ENCODE assay signal across 12 mouse cellular contexts in the genomic region with DNA sequence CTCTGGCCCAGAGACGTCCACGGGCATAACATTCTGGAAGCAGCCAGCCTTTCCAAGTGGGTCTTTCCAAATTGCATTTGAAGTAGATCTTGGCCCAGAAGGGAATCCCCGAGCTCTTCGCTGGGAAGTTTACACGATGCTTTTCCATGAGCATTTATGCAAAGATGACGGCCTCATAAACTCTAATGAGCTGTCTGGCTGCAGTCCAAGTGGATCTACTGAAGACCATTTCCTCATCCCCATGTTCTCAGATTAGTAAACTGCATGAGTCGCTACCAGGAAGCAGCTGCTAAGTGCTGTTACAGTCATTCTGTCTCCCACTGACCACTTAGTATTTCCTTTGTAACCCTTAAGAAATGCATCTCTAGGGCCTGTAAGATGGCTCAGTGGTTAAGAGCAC. TPM values are rescaled to one million over a fixed set of nuclear protein-coding genes. Genes with fewer than 3 reads are reported as not detected.
DNase-seq lines count a peak whose midpoint lies in the region; ATAC-seq lines count a peak whose summit lies in the region.
"Had no signal": no experiment of that assay in that cellular context is flagged by ENCODE, and none has a peak within 500 bp of the region (broad histone marks: within the 10 kb centered on the region; RNA-seq: fewer than 3 reads in every experiment).

No protein-coding gene starts in this region.

- intact Hi-C loops in heart, postnatal 36 days (cut with DNase I), result loop anchor here (10.0 kb wide), 1 partner anchor 59 kb away; no protein-coding TSS in a partner anchor

- H3K36me3 ChIP-seq in forebrain, embryonic 12.5 days (replicated peaks), result no peaks in the 10 kb centered on the region
- H3K36me3 ChIP-seq: embryonic facial prominence, embryonic 13.5 days; limb, embryonic 13.5 days; midbrain, embryonic 13.5 days had no signal

- 81% methylated on average over 7 of the region's 7 CpGs for WGBS in forebrain, embryonic 12.5 days

- peak; percentile 30 to 38 for DNase-seq in heart, adult 18-20 months
- DNase-seq in heart, postnatal 36 days, result no peak
- DNase-seq in right cerebral cortex, postnatal 4 days, result peak; percentile 41
- no peak for DNase-seq in right cerebral cortex, postnatal 10 days (ENCODE audit: low spot score in 2 of 2)
- peak; percentile 20 to 21 for DNase-seq in kidney, postnatal 36 days
- no peak for DNase-seq in thymus, postnatal 36 days
- no peak for DNase-seq in spleen, postnatal 10 days (ENCODE audit: low spot score in 2 of 2)
- DNase-seq: spleen, adult 18-20 months had no signal

- H3K4me2 ChIP-seq in forebrain, embryonic 12.5 days, result no peak overlapping the region
- H3K4me2 ChIP-seq: embryonic facial prominence, embryonic 13.5 days; limb, embryonic 13.5 days; midbrain, embryonic 13.5 days had no signal

- no peak overlapping the region for H3K27ac ChIP-seq in forebrain, embryonic 12.5 days
- H3K27ac ChIP-seq: embryonic facial prominence, embryonic 13.5 days; limb, embryonic 13.5 days; midbrain, embryonic 13.5 days had no signal

- no peak overlapping the region for H3K9ac ChIP-seq in forebrain, embryonic 12.5 days
- H3K9ac ChIP-seq: embryonic facial prominence, embryonic 13.5 days; limb, embryonic 13.5 days; midbrain, embryonic 13.5 days had no signal

- H3K4me1 ChIP-seq in forebrain, embryonic 12.5 days, result peaks cover 28% of the 10 kb centered on the region

- ATAC-seq in forebrain, embryonic 12.5 days (ENCODE audit: low FRiP score), result no peak
- ATAC-seq: midbrain, embryonic 13.5 days had no signal

- no peak overlapping the region for H3K4me3 ChIP-seq in forebrain, embryonic 12.5 days (replicated peaks)
- H3K4me3 ChIP-seq: embryonic facial prominence, embryonic 13.5 days; limb, embryonic 13.5 days; midbrain, embryonic 13.5 days had no signal

- no peaks in the 10 kb centered on the region for H3K9me3 ChIP-seq in forebrain, embryonic 12.5 days
- H3K9me3 ChIP-seq: embryonic facial prominence, embryonic 13.5 days; limb, embryonic 13.5 days; midbrain, embryonic 13.5 days had no signal

- peaks cover 13% of the 10 kb centered on the region; the same call in 1 of the 2 replicates for H3K27me3 ChIP-seq in forebrain, embryonic 12.5 days
- H3K27me3 ChIP-seq: midbrain, embryonic 13.5 days had no signal

RNA-seq across cellular contexts. Expression of a gene that starts 42.4 kb away (rescaled TPM):
- total RNA-seq in heart, adult 18-20 months (2021), result 1 to 10 TPM; 8.6 to 8.9 TPM
- 1 to 10 TPM; 7.3 to 7.9 TPM for total RNA-seq in heart, postnatal 36 days (2021)
- polyA plus RNA-seq in forebrain, embryonic 12.5 days (2016; fragmentation: Nextera tagmentation; extraction: Ambion mirVana), result 61.4 and 63.9 TPM in 2 replicates

Comparison
In these comparisons a context has a peak if more than half of its experiments do, and no peak if none do; other contexts are left out.
1. DNase-seq: peak in heart, adult 18-20 months (2 of 2), right cerebral cortex, postnatal 4 days (single experiment) and kidney, postnatal 36 days (2 of 2); none in heart, postnatal 36 days (0 of 2), right cerebral cortex, postnatal 10 days (0 of 2), thymus, postnatal 36 days (0 of 2) and spleen, postnatal 10 days (0 of 2).